Mouse (Mus musculus) T-cell, adult 2 months (primary cell): Measurements from ENCODE around the gene Vars.
A peak's percentile ranks its signal among the peaks of the same experiment; 100 is the strongest.

Experiments
- DNase-seq: peaks from one replicate; pipeline ENCODE4 v3.0.0; 2022; ENCODE audit warnings: low spot score

The Vars gene

DNA sequence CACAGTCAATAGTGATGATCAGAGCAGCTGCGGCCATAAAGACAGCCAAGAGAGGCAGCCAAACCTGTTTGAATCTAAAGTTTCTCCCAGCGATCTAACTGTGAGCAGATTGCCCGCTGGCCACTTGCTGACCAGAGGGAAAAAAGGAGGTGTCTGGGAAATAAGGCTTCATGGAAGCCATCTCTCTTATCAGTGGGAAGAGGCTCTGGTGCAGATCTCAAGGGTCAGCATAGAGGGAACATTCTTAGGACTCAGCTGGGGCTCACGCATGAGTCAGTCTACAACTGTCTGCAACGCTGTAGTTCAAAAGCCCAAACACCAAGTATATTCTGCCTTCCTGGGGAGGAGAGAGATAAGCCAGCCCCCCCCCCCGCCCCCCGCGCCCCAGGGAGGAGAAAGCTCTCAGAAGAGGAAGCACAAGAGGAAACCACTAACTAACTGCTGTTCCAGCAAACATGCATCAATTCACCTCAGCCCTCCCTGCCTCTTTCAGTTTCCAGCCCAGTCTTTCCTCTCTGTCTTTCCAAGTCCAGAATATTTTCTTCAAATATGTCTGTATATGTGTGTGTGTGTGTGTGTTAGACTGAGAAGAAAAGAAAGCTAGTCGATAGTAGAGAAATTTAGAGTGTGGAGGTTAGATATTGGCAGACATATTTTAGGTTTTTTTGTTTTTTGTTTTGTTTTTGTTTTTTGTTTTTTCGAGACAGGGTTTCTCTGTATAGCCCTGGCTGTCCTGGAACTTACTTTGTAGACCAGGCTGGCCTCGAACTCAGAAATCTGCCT, 47.6 kb downstream of the Vars start:
- peak; percentile 42 for DNase-seq

GRCm38 (mm10) chr17:35048932-35049440, 48.2 kb downstream of the Vars start:
- no peak for DNase-seq

GRCm38 (mm10) chr17:35049561-35050016, 48.8 kb downstream of the Vars start, which contains the start of gene Clic1:
Gene Clic1, plus strand, starts transcription at chr17:35049966.
- peak; percentile 21 for DNase-seq

GRCm38 (mm10) chr17:35050126-35050750, 49.5 kb downstream of the Vars start:
- DNase-seq = peak; percentile 42

- DNase-seq = peak; percentile 80
Observed at GRCm38 (mm10) chr17:35051156-35052086, 50.6 kb downstream of the Vars start.

- no peak for DNase-seq
Observed at GRCm38 (mm10) chr17:35052271-35052798, 51.5 kb downstream of the Vars start.

- DNase-seq = no peak
Observed at GRCm38 (mm10) chr17:35055691-35056495, 55.1 kb downstream of the Vars start.

DNA sequence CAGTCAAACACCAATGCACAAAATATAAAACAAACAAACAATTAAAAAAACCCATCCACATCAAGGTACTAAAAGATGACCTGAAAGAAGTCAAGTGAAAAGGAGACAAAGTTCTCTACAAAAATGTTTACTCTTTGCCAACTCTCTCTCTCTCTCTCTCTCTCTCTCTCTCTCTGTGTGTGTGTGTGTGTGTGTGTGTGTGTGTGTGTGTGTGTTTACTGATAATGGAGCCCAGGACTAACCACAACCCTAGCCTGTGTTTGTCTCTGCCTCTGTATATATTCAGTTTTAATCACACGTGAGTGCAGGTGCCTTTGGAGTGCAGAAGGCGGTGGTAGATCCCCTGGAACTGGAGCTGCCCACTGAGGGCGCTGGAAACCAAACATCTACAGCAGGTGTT, 56.3 kb downstream of the Vars start:
- no peak for DNase-seq

- no peak for DNase-seq
Observed at GRCm38 (mm10) chr17:35058316-35058715, 57.5 kb downstream of the Vars start.

DNA sequence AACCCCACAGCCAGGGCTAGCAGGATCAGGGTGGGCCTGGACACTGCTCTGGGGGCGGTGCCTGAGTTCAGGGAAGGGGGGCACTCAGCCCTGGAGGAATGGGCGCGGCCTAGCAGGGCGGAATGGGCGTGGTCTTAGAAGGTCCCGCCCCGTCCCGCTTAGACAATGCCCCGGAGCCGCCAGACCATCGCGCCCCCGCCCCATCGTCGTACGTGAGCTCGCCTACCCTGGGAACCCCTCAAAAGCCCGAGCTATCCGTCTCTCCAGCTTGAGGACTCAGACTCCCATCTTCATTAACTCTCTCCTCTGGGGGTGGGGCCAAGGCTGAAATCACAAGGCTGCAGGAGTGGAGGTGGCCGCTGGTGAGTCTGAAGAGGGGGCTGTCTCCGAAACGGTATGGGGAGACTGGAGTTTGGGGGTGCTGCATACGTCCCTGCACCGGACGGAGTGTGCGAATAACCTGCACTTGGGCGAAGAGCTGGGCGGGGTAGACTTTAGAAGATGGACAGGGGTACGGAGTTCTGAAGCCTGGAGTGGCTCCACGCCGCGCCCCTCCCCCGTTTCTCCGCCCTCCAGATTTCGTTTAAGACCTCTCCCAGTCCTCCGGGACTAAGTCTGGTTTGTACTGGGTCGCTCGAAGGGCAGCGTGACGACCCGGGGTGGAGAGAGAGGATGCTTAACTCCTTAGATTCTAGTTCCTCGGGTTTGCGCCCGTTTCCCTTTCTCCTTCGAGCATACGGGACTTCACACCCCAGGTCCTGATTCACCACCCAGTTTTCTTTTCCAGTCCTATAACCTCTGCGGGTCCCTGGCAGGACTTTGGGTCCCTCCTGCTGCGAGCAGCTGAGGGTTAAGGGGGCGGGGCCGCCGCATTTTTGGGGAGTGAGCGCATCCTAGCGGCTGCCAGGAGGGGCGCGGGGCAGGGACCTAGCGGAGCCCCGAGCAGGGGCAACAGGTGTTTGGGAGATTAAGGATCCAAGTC, 58.4 kb downstream of the Vars start, which contains the start of gene Ddah2:
Gene Ddah2 (plus strand): TSS at position 125 of the 982 bp plus-strand sequence.
- peak; percentile 83 for DNase-seq

GRCm38 (mm10) chr17:35060071-35060470, 59.3 kb downstream of the Vars start:
- no peak for DNase-seq

GRCm38 (mm10) chr17:35060737-35061297, 60.0 kb downstream of the Vars start:
- no peak for DNase-seq

GRCm38 (mm10) chr17:35061299-35061698, 60.5 kb downstream of the Vars start:
- DNase-seq = no peak

DNA sequence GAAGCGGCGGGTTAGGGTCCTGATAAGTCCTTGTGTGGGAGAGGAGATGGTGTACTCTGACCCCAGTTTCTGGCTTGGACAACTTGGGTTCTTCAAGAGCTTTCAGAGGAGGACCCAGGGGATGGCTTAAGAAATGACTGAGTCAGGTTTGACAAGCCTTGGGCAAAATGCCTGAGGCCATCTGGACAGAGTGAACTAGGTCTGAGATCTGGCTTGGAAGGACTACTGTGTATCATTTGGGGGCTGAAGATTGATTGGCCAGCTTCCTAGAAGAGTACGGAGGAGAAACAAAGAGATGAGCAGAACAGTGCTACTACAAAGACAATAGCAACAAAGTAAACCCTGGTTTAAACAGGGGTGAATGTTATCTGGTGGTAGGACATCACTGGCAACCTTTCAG, 62.7 kb downstream of the Vars start:
- no peak for DNase-seq

DNA sequence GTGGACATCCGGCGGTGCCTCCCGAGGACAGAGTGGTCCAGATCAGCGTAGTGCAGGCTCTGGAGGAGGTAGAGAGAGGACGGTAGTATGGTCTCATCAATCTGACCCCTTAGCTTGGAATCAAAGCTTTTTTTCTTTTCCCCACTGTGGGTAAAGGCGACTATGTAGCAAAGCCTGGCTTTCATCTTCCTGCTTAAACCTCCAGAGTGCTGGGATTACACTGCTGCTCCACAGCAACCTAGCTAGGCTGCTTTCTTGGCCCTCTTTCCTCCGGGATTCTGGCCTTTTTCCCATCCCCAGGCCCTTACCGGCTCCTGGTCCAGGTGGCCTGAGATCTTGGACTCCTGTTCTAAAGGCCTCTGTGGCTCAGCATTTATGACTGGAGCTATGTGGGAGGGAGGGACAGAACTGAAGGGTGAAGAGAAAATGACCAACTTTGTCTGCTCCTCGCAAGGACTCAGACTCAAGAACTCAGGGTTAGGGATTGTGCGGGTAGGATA, 63.6 kb downstream of the Vars start:
- no peak for DNase-seq

DNA sequence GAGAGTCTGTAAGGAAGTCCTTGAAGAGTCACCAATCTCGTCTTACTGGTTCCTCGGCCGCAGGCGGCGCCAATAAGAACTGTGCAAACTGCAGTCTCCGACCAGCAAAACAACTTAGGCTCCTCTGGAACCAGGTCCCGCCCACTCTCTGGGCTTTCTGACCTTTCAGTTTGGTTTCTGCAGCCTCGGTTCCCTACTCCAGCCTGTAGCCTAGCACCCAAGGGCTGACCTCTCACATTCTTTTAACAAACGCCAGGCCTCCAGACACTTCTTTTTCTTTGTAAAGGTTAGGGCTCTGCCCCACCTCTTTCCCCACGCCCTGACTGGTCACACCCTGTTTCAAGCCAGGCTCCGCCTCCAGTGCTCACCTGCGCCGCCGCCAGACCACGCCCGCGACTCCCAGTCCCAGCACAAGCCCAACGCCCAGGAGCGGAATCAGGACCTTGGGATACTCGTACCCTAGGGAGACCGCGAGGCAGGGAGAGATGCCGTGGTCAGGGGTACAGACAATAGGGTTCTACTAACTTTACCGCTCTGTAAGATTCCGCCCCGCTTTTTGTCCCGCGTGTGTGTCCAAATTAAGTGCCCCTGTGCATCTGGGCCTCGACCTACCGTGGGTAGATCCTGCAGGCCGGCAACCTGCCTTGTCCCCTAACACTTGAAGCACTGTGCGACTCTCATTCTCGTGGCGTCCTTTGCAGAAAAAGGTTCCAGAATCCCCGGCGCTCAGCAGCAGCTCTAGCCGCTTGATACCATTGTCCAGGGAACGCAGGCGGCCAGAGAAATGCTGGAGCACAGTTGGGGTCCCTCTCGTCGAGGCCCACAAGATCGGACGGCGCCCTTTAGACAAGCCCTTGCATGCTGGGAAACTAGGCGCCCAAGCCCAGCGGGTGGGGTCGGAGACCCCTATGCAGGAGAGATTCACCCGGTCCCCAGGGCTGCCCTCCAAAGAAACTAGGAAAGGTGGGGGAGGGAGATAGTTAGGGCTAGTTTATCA, 64.5 kb downstream of the Vars start, which contains the start of gene Ly6g6c:
Gene Ly6g6c (plus strand): TSS at position 438 of the 997 bp plus-strand sequence.
- DNase-seq = no peak
